Mouse (Mus musculus) thymus, adult 2 months (tissue): ENCODE data around the gene Ccnk. TPM values are rescaled to one million over a fixed set of nuclear protein-coding genes. Genes with fewer than 3 reads are reported as not detected.

ENCODE experiments used
- DNase-seq: peaks from one replicate; pipeline ENCODE4 v3.0.0; 2021
- H3K27ac ChIP-seq: fragments of 200-500 bp; 2 replicates; pipeline ENCODE4 v1.5.1; 2012; ENCODE audit warnings: low read length, control low read depth; ENCODE audit not compliant: control insufficient read depth, insufficient read depth
- H3K27me3 ChIP-seq: fragments of 200-500 bp; 2 replicates; pipeline ENCODE4 v1.6.1; 2012; ENCODE audit warnings: mild to moderate bottlenecking, low read length, moderate library complexity, mixed read lengths; ENCODE audit not compliant: control insufficient read depth, insufficient read depth
- H3K36me3 ChIP-seq: fragments of 200-500 bp; 2 replicates; pipeline ENCODE4 v1.6.1; 2012; ENCODE audit warnings: mild to moderate bottlenecking, low read length, moderate library complexity; ENCODE audit not compliant: control insufficient read depth, insufficient read depth
- H3K4me1 ChIP-seq: fragments of 200-500 bp; replicated peaks from 2 replicates; pipeline ENCODE4 v1.6.1; 2012; ENCODE audit warnings: low read length; ENCODE audit not compliant: control insufficient read depth, insufficient read depth
- H3K4me3 ChIP-seq: fragments of 200-500 bp; 2 replicates; pipeline ENCODE4 v1.5.1; 2012; ENCODE audit warnings: mild to moderate bottlenecking, low read length, control low read depth, moderate library complexity; ENCODE audit not compliant: control insufficient read depth, insufficient read depth
- CTCF ChIP-seq: fragments of 200-500 bp; IDR thresholded peaks from 2 replicates; pipeline ENCODE4 v1.5.1; 2012; ENCODE audit warnings: mild to moderate bottlenecking, control low read depth, low read length, moderate library complexity, borderline replicate concordance; ENCODE audit not compliant: control insufficient read depth, poor library complexity, insufficient read depth; ENCODE audit errors: extremely low read depth
- POLR2A ChIP-seq: fragments of 200-500 bp; IDR thresholded peaks from 2 replicates; pipeline ENCODE4 v1.6.1; 2012; ENCODE audit warnings: mild to moderate bottlenecking, low read length, control low read depth, moderate library complexity; ENCODE audit not compliant: control insufficient read depth, poor library complexity, insufficient read depth; ENCODE audit errors: extremely low read depth
- WGBS: fragments of 180-500 bp; shearing (Covaris S2); methylation state at CpG from one replicate; pipeline ENCODE4 v1.1.7; 2018; 5-methylcytosine and 5-hydroxymethylcytosine counted together
- polyA plus RNA-seq: library from polyadenylated mRNA; depleted of rRNA; stranded (reverse); fragments of >200 nt; gene quantifications from 2 replicates; pipeline ENCODE4 v1.2.3, GENCODE M21; 2012; rRNA removed

The Ccnk gene
- 36.2 and 39.3 TPM in 2 replicates for polyA plus RNA-seq

DNA sequence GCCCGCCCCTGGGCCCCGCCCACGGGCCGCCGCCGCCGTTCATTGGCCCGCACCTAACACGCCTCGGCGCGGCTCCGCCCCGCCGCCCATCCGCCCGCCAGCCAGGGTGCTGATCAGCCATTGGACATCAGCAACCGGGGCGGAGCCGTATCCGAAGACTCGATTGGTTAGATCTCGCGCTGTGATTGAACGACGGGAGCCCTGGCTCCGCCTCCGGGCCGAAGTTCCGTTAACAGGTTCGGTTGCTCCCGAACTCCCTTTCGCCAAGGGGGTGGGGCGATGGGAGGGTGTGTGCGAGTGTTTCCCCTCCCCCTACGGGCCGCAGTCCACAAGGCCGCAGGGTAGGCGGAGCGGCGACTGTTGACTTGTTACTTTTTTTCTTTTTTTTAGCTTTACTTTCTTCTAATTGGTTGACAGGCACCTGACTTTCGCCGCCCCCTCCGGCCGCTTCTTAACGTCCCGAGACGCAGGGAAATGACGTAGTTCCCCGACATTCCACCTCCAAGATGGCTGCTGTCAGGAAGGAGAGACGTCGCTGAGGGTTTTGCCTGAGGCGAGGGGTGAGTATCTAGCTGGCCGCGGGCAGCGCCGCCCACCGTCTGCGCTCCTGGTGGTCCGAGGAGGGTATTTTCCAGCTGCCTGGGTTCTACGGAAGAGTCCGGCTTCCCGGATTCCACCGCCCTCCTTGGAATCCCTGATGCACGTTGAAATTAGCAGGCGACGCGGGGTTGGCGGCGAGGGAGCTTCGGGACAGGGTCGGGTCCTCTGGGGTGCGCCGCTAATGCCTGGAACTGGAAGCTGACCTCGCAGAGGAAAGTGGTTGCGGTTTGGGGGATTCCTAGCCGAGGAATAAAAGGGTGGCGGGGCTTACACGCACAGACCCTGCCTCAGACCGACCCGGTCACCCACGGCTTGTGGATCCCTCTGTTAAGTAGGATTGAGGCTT is at the start of gene Ccnk:
Gene Ccnk (plus strand): TSS at position 259 of the 946 bp plus-strand sequence.
- H3K4me1 ChIP-seq: no peaks in the 10 kb centered on the region
- peak within 1 kb of the TSS; percentile 89 for H3K4me3 ChIP-seq
- peak; percentile 57 for TF ChIP-seq CTCF
- peak; percentile 76; the same call in 1 of the 2 replicates for TF ChIP-seq POLR2A
- H3K27ac ChIP-seq: peak within 1 kb of the TSS; percentile 49
- no peaks in the 10 kb centered on the region for H3K36me3 ChIP-seq
- no peaks in the 10 kb centered on the region for H3K27me3 ChIP-seq
- peak; percentile 97 for DNase-seq
- under 1% methylated on average over 80 of the region's 82 CpGs for WGBS

- H3K4me1 ChIP-seq: peaks cover 5% of the 10 kb centered on the region
- no peaks in the 10 kb centered on the region for H3K27me3 ChIP-seq
- H3K4me3 ChIP-seq: no peak overlapping the region
- peak; percentile 25 for DNase-seq
- WGBS: 71% methylated on average over 8 of the region's 8 CpGs
- H3K27ac ChIP-seq: no peak overlapping the region
- TF ChIP-seq POLR2A: no peak
- no peak for TF ChIP-seq CTCF
- peaks cover 30% of the 10 kb centered on the region for H3K36me3 ChIP-seq
Measured at GRCm38 (mm10) chr12:108132450-108133070, 46.8 kb upstream of the Ccnk start.

- TF ChIP-seq CTCF (no peak), POLR2A (no peak)
- no peak for DNase-seq
- H3K36me3 ChIP-seq: peaks cover 35% of the 10 kb centered on the region
- 97% methylated on average over 2 of the region's 2 CpGs for WGBS
- H3K27me3 ChIP-seq: no peaks in the 10 kb centered on the region
- H3K4me1 ChIP-seq: peaks cover 5% of the 10 kb centered on the region
- H3K4me3 ChIP-seq: no peak overlapping the region
- no peak overlapping the region for H3K27ac ChIP-seq
Measured at GRCm38 (mm10) chr12:108133181-108133580, 46.2 kb upstream of the Ccnk start.

DNA sequence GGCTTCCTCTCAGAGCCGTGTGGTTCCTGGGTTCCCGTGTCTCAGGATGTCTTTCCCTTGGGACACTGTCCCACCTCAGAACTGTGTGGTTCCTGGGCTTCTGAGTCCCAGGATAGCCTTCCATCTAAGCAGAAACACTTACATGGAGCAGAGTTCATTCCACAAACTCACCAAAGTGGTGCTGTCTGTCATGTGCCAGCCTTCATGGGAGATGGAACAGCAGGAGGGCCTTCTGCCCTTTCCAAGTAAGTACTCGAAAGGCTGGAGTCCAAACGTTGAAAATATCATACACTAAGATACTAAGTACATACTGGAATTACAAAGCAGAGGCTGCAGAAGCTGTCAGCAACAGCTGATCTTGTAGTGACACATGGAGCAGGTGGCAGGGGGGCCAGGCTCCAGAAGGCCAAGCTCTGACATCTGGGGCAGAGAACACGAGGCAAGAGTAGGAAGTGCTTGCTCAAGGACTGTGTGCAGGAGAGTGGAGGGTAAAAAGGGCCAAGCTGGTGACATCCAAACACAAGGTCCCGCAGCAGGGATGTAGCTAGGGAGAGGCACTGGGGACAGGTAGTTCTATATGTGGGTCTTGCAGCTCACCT is 43.7 kb upstream of the Ccnk start:
- TF ChIP-seq CTCF (no peak), POLR2A (no peak)
- Histone ChIP-seq H3K27me3 (no peaks in the 10 kb centered on the region), H3K4me1 (peaks cover 5% of the 10 kb centered on the region), H3K36me3 (peaks cover 23% of the 10 kb centered on the region), H3K27ac (no peak overlapping the region), H3K4me3 (no peak overlapping the region)
- WGBS: 81% methylated on average over 6 of the region's 6 CpGs
- no peak for DNase-seq

DNA sequence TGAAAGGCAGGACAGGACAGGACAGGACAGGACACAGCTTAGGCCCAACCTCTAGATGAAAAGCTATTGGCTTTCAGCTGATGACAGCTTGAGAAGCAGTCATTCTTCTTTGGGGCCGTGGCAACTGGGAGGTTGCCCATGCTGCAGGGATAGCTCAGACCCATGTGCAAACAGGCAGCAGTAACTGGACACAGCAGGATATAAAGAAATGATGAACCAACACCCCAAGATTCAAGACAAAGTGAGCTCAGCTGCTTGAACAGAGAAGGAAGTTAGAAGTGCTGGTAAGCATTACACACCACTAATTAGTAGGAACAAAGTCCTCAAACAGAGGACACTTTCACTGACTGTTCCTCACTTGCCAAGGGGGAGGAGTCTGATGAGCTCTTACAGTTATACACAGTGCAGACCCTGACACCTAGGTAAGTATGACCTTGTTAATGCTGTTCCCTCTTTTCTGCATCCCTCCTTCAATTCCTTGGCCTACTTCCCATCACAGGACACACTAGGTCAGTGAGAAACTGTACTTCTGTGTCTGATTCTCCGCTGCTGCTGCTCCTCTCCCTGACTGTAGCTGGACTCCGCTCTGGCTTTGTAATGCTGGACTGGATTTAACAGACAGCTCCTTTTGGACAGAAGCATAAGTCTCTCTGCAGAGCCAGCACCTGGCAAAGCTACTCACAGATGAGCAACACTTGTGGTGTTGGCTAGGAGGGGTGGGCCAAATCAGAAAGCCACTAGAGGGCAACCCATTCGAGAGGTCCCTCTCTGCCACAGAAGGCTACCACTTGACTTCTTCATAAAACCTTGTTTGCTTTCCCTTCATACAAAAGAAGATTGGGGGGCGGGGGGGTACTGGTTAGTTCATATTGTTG is 35.5 kb upstream of the Ccnk start:
- H3K4me3 ChIP-seq: no peak overlapping the region
- no peak overlapping the region for H3K27ac ChIP-seq
- H3K36me3 ChIP-seq: peaks cover 28% of the 10 kb centered on the region
- H3K4me1 ChIP-seq: no peaks in the 10 kb centered on the region
- H3K27me3 ChIP-seq: no peaks in the 10 kb centered on the region
- no peak for DNase-seq
- WGBS: 93% methylated on average over 5 of the region's 5 CpGs
- no peak for TF ChIP-seq CTCF
- no peak for TF ChIP-seq POLR2A
